Mouse (Mus musculus) heart, embryonic 12.5 days (tissue): ENCODE data around the gene Rita1. TPM values are rescaled to one million over a fixed set of nuclear protein-coding genes. Genes with fewer than 3 reads are reported as not detected.
A peak's percentile ranks its signal among the peaks of the same experiment; 100 is the strongest.

Experiments
- ATAC-seq: fragments of 200-750 bp; cut with Nextera tagmentation; 2 replicates; pipeline ENCODE4 v1.8.0; 2017; ENCODE audit warnings: moderate TSS enrichment, moderate library complexity; ENCODE audit not compliant: insufficient number of reproducible peaks, low FRiP score
- H3K27ac ChIP-seq: fragments of 300-500 bp; sonication (generic); 2 replicates; pipeline ENCODE4 v1.5.1; 2016; ENCODE audit warnings: mild to moderate bottlenecking, moderate library complexity; ENCODE audit not compliant: poor library complexity, severe bottlenecking
- H3K27me3 ChIP-seq: fragments of 300-500 bp; sonication (generic); replicated peaks from 2 replicates; pipeline ENCODE4 v1.6.1; 2016; ENCODE audit warnings: mild to moderate bottlenecking, moderate library complexity
- H3K36me3 ChIP-seq: fragments of 300-500 bp; sonication (generic); 2 replicates; pipeline ENCODE4 v1.6.1; 2016; ENCODE audit warnings: mild to moderate bottlenecking, moderate library complexity
- H3K4me1 ChIP-seq: fragments of 300-500 bp; sonication (generic); replicated peaks from 2 replicates; pipeline ENCODE4 v1.6.1; 2016; ENCODE audit warnings: mild to moderate bottlenecking
- H3K4me2 ChIP-seq: fragments of 300-500 bp; sonication (generic); 2 replicates; pipeline ENCODE4 v1.6.1; 2016; ENCODE audit warnings: mild to moderate bottlenecking, moderate library complexity
- H3K4me3 ChIP-seq: fragments of 300-500 bp; sonication (generic); 2 replicates; pipeline ENCODE4 v1.5.1; 2016; ENCODE audit warnings: mild to moderate bottlenecking
- H3K9ac ChIP-seq: fragments of 300-500 bp; sonication (generic); 2 replicates; pipeline ENCODE4 v1.6.1; 2016; ENCODE audit warnings: mild to moderate bottlenecking, moderate library complexity
- H3K9me3 ChIP-seq: fragments of 300-500 bp; sonication (generic); replicated peaks from 2 replicates; pipeline ENCODE4 v1.6.1; 2016; ENCODE audit warnings: mild to moderate bottlenecking, moderate library complexity
- WGBS: fragments of 180-500 bp; shearing (Covaris S2); methylation state at CpG from one replicate; pipeline ENCODE4 v1.1.7; 2016; 5-methylcytosine and 5-hydroxymethylcytosine counted together
- polyA plus RNA-seq: library from polyadenylated mRNA; unstranded; fragments of >200 nt; fragmentation: Nextera tagmentation; extraction: Ambion mirVana; gene quantifications from 2 replicates; pipeline ENCODE4 v1.2.1, GENCODE M21; 2016

Gene Rita1
- polyA plus RNA-seq, 1 experiment from 2014 or later, result 9.1 TPM

GRCm38 (mm10) chr5:120647361-120647760 is 35.0 kb upstream of the Rita1 start:
- ATAC-seq, result no peak
- H3K9ac ChIP-seq, result no peak overlapping the region
- no peaks in the 10 kb centered on the region for H3K36me3 ChIP-seq
- no peaks in the 10 kb centered on the region for H3K9me3 ChIP-seq
- peaks cover 18% of the 10 kb centered on the region for H3K4me1 ChIP-seq
- H3K27ac ChIP-seq, result no peak overlapping the region
- peaks cover 51% of the 10 kb centered on the region for H3K27me3 ChIP-seq
- WGBS, result 77% methylated on average over 3 of the region's 4 CpGs
- no peak overlapping the region for H3K4me2 ChIP-seq
- no peak overlapping the region for H3K4me3 ChIP-seq

- no peak for ATAC-seq
- Histone ChIP-seq H3K9ac (no peak overlapping the region), H3K4me1 (peaks cover 18% of the 10 kb centered on the region)
Measured at GRCm38 (mm10) chr5:120645851-120646250, 33.5 kb upstream of the Rita1 start.

GRCm38 (mm10) chr5:120644227-120644626 is 31.8 kb upstream of the Rita1 start:
- WGBS, result 49% methylated on average over 3 of the region's 3 CpGs

More at GRCm38 (mm10) chr5:120645851-120646250, 33.5 kb upstream of the Rita1 start:
- Histone ChIP-seq H3K27ac (no peak overlapping the region), H3K27me3 (peaks cover 36% of the 10 kb centered on the region), H3K4me3 (no peak overlapping the region), H3K9me3 (no peaks in the 10 kb centered on the region), H3K4me2 (no peak overlapping the region), H3K36me3 (no peaks in the 10 kb centered on the region)
- 47% methylated on average over 6 of the region's 6 CpGs for WGBS

GRCm38 (mm10) chr5:120643365-120644085 is 31.1 kb upstream of the Rita1 start:
- no peak for ATAC-seq

More at GRCm38 (mm10) chr5:120644227-120644626, 31.8 kb upstream of the Rita1 start:
- Histone ChIP-seq H3K4me2 (no peak overlapping the region), H3K9me3 (no peaks in the 10 kb centered on the region), H3K4me1 (peaks cover 18% of the 10 kb centered on the region), H3K4me3 (no peak overlapping the region), H3K36me3 (no peaks in the 10 kb centered on the region), H3K27me3 (peaks cover 20% of the 10 kb centered on the region), H3K9ac (no peak overlapping the region), H3K27ac (no peak overlapping the region)
- ATAC-seq, result no peak

GRCm38 (mm10) chr5:120640094-120640493 is 27.7 kb upstream of the Rita1 start:
- Histone ChIP-seq H3K27ac (no peak overlapping the region), H3K4me1 (peaks cover 7% of the 10 kb centered on the region; the same call in 1 of the 2 replicates), H3K4me2 (no peak overlapping the region), H3K4me3 (no peak overlapping the region), H3K9ac (no peak overlapping the region), H3K27me3 (no peaks in the 10 kb centered on the region; the same call in 1 of the 2 replicates), H3K36me3 (no peaks in the 10 kb centered on the region), H3K9me3 (no peaks in the 10 kb centered on the region; the same call in 1 of the 2 replicates)
- ATAC-seq, result no peak
- WGBS, result 84% methylated on average over 7 of the region's 7 CpGs

More at GRCm38 (mm10) chr5:120643365-120644085, 31.1 kb upstream of the Rita1 start:
- Histone ChIP-seq H3K36me3 (no peaks in the 10 kb centered on the region), H3K27ac (no peak overlapping the region), H3K4me1 (peaks cover 11% of the 10 kb centered on the region), H3K27me3 (peaks cover 14% of the 10 kb centered on the region; the same call in 1 of the 2 replicates), H3K9me3 (no peaks in the 10 kb centered on the region), H3K9ac (no peak overlapping the region), H3K4me3 (no peak overlapping the region), H3K4me2 (no peak overlapping the region)
- WGBS, result 60% methylated on average over 14 of the region's 14 CpGs

GRCm38 (mm10) chr5:120635633-120636032 is 23.2 kb upstream of the Rita1 start:
- H3K4me2 ChIP-seq, result no peak overlapping the region
- H3K27me3 ChIP-seq, result peaks cover 14% of the 10 kb centered on the region
- H3K4me3 ChIP-seq, result no peak overlapping the region
- no peaks in the 10 kb centered on the region for H3K36me3 ChIP-seq
- no peak overlapping the region for H3K9ac ChIP-seq
- no peak overlapping the region for H3K27ac ChIP-seq
- peaks cover 9% of the 10 kb centered on the region for H3K9me3 ChIP-seq
- peaks cover 15% of the 10 kb centered on the region for H3K4me1 ChIP-seq
- 80% methylated on average over 5 of the region's 5 CpGs for WGBS
- no peak for ATAC-seq

GRCm38 (mm10) chr5:120634860-120635259 is 22.5 kb upstream of the Rita1 start:
- Histone ChIP-seq H3K4me1 (peaks cover 15% of the 10 kb centered on the region), H3K27me3 (peaks cover 20% of the 10 kb centered on the region), H3K27ac (no peak overlapping the region), H3K4me3 (no peak overlapping the region), H3K36me3 (no peaks in the 10 kb centered on the region), H3K9me3 (peaks cover 9% of the 10 kb centered on the region), H3K9ac (no peak overlapping the region), H3K4me2 (no peak overlapping the region)
- WGBS, result 50% methylated on average over 5 of the region's 5 CpGs
- ATAC-seq, result no peak

- WGBS, result 37% methylated on average over 9 of the region's 9 CpGs
- H3K9me3 ChIP-seq, result peaks cover 9% of the 10 kb centered on the region
- H3K4me3 ChIP-seq, result no peak within 1 kb of the TSS
- no peak within 1 kb of the TSS for H3K27ac ChIP-seq
- H3K4me2 ChIP-seq, result no peak within 1 kb of the TSS
- H3K36me3 ChIP-seq, result no peaks in the 10 kb centered on the region
- H3K4me1 ChIP-seq, result peaks cover 15% of the 10 kb centered on the region
- no peak for ATAC-seq
- H3K9ac ChIP-seq, result no peak within 1 kb of the TSS
- peaks cover 26% of the 10 kb centered on the region for H3K27me3 ChIP-seq
Measured at GRCm38 (mm10) chr5:120634131-120634530, 21.7 kb upstream of the Rita1 start, which contains the start of gene Cfap73. Gene Cfap73, minus strand, starts transcription at chr5:120634235.

GRCm38 (mm10) chr5:120631892-120632291 is 19.5 kb upstream of the Rita1 start:
- peaks cover 27% of the 10 kb centered on the region for H3K4me1 ChIP-seq
- H3K4me2 ChIP-seq, result no peak overlapping the region
- peaks cover 9% of the 10 kb centered on the region for H3K9me3 ChIP-seq
- H3K9ac ChIP-seq, result no peak overlapping the region
- H3K36me3 ChIP-seq, result peaks cover 15% of the 10 kb centered on the region
- ATAC-seq, result no peak; the same call in 1 of the 2 replicates
- H3K27ac ChIP-seq, result no peak overlapping the region
- 82% methylated on average over 5 of the region's 5 CpGs for WGBS
- H3K27me3 ChIP-seq, result peaks cover 26% of the 10 kb centered on the region
- no peak overlapping the region for H3K4me3 ChIP-seq

- H3K9ac ChIP-seq, result peak overlapping the region; percentile 46; the same call in 1 of the 2 replicates
- no peak for ATAC-seq
- peaks cover 26% of the 10 kb centered on the region for H3K27me3 ChIP-seq
- peaks cover 9% of the 10 kb centered on the region for H3K9me3 ChIP-seq
- H3K36me3 ChIP-seq, result peaks cover 22% of the 10 kb centered on the region
- H3K4me2 ChIP-seq, result peak overlapping the region; percentile 75
- 5% methylated on average over 29 of the region's 29 CpGs for WGBS
- H3K27ac ChIP-seq, result no peak overlapping the region
- H3K4me3 ChIP-seq, result peak overlapping the region; percentile 27
- peaks cover 27% of the 10 kb centered on the region for H3K4me1 ChIP-seq
Measured at GRCm38 (mm10) chr5:120631128-120631527, 18.7 kb upstream of the Rita1 start.

GRCm38 (mm10) chr5:120628624-120629023 is 16.2 kb upstream of the Rita1 start:
- no peak for ATAC-seq
- H3K36me3 ChIP-seq, result peaks cover 47% of the 10 kb centered on the region

More at GRCm38 (mm10) chr5:120628624-120629023, 16.2 kb upstream of the Rita1 start:
- Histone ChIP-seq H3K9ac (no peak overlapping the region), H3K4me2 (no peak overlapping the region), H3K27me3 (peaks cover 26% of the 10 kb centered on the region), H3K9me3 (peaks cover 9% of the 10 kb centered on the region), H3K4me3 (no peak overlapping the region), H3K27ac (no peak overlapping the region), H3K4me1 (peaks cover 19% of the 10 kb centered on the region)
- WGBS, result 49% methylated on average over 7 of the region's 7 CpGs
